Mouse (Mus musculus) left cerebral cortex, adult 11 months (tissue): ENCODE measurements around the gene B4galnt2.
A peak's percentile ranks its signal among the peaks of the same experiment; 100 is the strongest.

ENCODE experiments used
- DNase-seq: peaks from one replicate; pipeline ENCODE4 v3.0.0; 2022; ENCODE audit warnings: low spot score

B4galnt2 gene

DNA sequence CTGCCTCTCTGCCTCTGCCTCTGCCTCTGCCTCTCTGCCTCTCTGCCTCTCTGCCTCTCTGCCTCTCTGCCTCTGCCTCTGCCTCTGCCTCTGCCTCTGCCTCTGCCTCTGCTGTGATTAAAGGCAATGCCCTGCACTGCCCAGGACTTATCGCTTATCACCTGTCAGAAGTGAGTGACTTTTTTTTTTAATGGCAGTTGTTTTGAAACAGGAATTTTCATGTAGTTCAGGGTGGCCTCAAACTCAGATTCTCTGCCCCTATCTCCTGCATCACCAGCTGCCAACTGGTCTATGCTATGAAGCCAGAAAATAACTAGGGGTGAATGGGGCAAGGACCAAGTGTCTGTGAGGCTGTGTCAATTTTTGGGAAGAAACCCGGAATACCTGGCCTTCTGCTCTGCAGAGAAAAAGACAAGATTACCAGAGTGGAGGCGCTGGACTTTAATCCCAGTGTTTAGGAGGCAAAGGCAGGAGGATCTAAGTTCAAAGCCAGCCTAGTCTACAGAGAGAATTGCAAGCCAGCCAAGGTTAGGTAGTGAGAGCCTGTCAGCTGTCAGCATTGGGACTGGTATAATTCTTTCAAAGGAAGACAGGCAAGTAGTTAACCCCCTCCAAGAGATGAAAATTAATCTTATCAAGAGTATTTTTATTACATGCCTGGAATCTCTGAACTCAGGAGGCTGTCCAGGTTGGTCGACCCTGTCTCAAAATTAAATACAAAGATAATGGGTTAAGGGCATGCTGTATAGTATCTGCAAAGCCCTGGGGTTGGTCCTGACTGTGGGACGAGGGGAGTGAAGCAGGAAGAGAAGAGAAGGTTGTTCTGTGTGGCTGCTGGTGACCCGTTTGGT is 88.1 kb downstream of the B4galnt2 start:
- DNase-seq, result no peak

DNA sequence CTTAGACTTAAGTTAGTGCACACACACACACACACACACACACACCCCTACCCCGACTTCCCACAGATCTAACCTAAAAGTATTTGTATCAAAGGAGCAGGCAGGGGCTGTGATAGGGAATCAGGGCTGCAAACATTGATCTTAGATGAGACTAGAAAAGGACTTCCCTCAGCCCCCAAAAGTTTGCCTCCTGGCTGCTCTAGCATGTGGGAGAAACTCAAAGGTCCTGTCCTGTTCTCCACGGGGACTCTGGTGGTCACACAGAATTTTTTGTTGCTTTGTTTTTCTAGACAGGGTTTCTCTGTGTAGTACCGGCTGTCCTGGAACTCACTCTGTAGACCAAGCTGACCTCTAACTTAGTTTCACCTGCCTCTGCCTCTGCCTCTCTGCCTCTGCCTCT is 89.1 kb downstream of the B4galnt2 start:
- no peak for DNase-seq

DNA sequence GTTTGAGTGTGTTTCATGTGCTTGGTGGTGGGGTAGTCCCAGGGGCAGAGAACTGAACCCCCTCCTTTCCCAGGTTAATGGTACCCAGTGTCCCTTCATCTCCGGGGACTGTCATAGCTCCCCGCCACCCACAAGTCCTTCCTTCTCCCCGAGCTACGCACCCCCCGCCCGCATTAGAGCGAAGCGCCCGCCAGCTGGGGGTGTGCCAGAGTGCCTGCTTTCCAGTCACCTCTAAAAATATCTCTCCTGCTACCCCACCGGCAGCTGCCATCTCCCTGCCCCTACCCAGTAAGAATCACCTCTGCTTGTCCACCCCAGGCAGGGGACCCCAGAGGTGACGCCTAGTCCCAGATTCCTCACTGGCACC is 89.8 kb downstream of the B4galnt2 start:
- no peak for DNase-seq

DNA sequence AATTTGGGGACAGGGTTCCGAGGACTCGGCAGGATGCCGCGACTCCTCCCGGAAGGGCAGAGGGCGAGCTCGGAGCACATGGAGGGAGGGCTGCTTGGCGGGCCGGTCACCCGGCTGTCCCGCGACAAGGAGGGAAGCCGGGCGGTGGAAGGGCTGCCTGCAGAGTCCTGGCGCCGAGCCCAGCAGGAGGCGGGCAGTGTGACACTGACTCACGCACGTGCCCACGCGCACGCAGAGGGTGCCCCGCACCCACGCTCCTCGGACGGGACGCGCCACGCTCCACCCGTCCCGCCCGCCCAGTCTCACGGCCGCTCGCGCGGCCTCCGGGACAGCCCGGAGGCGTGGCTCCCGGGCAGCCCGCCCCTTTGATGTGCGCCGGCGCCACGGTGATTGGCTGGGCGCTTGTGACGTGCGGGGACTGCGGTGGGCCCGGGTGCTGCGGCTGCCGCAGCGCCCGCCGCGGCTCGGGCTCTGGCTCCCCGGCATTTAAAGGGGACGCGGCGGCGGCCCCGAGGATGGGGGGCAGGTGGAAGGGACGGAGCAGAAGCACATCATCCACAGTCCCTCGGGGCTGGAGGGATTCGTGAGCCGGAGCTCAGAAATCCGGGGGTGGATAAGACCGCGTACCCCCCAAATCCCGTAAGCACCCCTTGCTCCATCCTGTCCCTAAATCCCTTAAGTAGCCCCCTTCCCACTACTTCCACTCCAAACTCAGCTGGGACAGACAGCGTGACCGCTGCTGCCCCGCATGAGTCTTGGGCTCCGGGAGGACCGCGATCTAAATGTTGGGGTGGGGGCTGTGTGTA is 90.4 kb downstream of the B4galnt2 start, which contains the start of gene Phospho1:
Gene Phospho1 (plus strand): TSS at position 429 of the 806 bp plus-strand sequence.
- peak; percentile 83 for DNase-seq

DNA sequence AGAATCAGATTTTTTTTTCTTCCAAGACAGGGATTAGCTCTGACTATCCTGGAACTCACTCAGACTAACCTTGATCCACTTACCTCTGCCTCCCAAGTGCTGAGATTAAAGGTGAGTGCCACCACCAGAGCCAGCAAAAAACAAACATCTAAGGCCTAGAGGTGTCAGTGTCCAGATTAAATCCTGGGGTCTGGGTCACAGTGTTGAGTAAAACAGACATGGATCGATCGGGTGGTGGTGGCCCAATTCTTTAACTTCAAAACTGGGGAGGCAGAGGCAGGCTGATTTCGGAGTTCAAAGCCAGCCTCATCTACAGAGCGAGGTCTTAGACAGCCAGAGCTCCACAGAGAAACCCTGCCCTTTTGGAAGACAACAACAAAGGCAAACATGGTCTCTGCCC is 92.3 kb downstream of the B4galnt2 start:
- DNase-seq, result no peak

DNA sequence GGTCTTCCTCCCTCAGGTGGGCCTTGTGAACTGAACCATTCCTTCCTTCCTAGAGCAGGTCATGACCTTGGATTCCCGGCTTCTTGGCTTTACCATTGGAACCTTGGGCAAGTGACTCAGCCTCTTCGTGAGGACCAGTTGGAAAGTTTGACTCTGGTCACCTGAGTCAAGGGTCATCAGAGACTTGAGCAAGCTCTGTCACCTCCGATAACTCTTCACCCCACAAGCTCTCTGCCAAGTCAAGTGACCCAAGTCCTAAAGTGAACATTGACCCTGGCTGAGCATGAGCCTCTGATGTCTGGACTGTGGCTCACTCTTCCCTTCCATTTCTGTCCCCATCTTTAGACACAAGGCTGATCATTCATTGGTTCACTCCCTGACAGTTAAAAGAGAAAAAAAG is 93.2 kb downstream of the B4galnt2 start:
- DNase-seq, result no peak

DNA sequence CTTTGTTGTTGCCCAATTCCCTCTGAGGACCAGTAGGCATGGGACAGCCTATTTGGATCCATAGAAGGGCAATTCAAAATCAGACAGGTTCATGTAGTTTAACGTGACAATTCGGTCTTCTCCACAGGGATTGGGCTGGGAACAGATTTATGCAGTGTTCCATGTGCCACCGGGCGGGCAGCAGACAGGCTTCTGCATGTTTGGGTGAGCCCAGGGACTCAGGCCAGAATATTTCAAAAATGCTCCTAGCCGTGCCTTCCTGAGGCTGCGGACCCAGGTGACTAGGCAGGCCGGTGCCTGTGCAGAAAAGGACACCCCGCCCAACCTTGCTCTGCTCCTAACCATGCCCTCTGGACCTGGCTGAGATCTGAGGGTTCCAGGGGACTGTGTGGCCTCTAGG is 95.6 kb downstream of the B4galnt2 start:
- DNase-seq, result no peak
